Mouse (Mus musculus): Measurements from ENCODE around the gene Wdr59.

GRCm38 (mm10) chr8:111547144-111547543, 25.3 kb upstream of the Wdr59 start:
- TF ChIP-seq CTCF (IDR thresholded peaks at IDR 0.05; ENCODE audit: insufficient read depth, low read length) (no peak), POLR2A (IDR thresholded peaks at IDR 0.05; ENCODE audit: borderline replicate concordance, extremely low read depth, low read depth, low read length) (no peak)
